Mouse (Mus musculus): ENCODE measurements at regions not wholly inside any gene's neighbourhood (a gene's known extent, or its start where the extent isn't known, plus 50 kb on each side); places are given as distances from the start of the nearest gene placed in this dataset.
A peak's percentile ranks its signal among the peaks of the same experiment; 100 is the strongest.

- DNase-seq, result no peak
Observed at GRCm38 (mm10) chr2:99831251-99831650, 1164.2 kb upstream of the Gm10800 start.

GRCm38 (mm10) chr2:99821691-99822090 is 1154.6 kb upstream of the Gm10800 start:
- peak; percentile 7 for DNase-seq

Data from adrenal gland, postnatal 10 days (tissue).